Mouse (Mus musculus): Measurements from ENCODE around the gene Msi1.
"Not testable (repeated sequence)": the region's sequence is repeated elsewhere in the genome, so short reads cannot be mapped to it uniquely, and the experiment has no call there.

Gene Msi1

GRCm38 (mm10) chr5:115434280-115434852, 5.0 kb downstream of the Msi1 start:
- no peak for DNase-seq

DNA sequence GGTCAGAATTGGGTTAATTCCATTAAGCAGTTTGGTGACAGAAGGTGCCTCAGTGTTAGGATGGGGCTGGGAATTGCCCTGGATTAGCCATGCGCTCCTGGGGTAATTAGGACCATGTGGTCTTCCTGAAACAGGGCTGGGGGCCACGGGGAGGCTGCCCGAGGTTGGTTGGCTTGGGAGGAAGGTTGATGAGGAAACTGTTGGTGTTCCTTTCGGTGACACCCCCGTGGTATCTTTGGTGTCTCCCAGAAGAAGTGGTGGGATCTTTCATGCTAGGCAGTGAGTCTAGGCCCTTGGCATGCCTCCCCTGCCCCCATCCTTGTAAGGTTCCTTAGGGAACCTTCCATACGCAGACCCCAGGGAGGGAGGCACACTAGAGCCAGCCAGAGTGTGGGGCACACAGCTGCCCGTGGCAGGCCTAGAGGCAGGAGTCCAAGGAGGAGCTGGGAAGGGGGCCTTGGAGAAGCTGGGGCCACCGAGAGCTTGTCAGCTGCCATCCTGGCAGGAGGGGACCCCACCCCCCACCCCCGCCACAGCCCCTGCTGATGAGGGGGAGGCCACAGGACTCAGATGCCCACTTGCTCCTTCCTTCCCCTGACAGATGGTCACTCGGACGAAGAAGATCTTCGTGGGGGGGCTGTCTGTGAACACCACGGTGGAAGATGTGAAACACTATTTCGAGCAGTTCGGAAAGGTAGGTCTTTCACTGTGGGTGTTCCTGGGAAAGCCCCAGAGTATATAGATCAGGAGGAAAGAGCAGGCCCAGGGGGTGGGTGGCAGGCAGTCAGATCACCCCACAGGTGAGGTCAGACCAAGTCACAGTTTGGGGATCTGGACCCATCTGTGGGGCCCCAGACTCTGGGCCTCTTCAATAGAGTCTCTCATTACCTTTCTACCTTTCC, 5.7 kb downstream of the Msi1 start:
- no peak for DNase-seq

DNA sequence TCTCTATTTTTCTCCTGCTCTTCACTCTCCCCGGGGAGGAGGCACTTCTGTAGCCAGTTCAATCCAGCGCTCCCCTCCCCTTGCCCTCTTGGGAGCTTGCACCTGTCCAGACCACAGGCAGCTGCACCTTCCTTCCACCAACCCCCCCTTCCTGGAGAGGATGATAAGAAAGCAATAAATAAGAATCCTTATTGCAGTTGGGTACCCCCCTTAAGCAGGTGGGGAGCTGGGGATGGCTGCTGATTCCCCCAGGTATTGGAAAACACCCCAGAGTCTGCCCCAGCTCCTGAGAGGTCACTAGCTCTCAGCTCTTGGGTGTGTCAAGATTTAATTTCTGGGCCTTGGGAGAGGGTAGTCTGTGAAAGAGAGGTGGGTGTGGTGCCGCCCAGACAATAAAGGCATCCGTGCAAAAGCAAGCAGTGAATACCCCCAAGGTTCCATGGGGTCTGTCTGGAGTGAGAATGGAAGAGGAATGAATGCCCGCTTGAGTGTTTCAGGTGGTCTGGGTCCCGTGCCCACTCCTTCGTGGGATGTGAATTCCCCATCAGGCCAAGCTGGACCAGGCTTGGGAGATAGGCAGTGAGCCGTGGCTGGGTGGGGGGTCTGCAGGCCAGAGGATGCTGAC, 6.5 kb downstream of the Msi1 start:
- DNase-seq, result no peak

GRCm38 (mm10) chr5:115436421-115437124, 7.2 kb downstream of the Msi1 start:
- DNase-seq, result peak; percentile 79

DNA sequence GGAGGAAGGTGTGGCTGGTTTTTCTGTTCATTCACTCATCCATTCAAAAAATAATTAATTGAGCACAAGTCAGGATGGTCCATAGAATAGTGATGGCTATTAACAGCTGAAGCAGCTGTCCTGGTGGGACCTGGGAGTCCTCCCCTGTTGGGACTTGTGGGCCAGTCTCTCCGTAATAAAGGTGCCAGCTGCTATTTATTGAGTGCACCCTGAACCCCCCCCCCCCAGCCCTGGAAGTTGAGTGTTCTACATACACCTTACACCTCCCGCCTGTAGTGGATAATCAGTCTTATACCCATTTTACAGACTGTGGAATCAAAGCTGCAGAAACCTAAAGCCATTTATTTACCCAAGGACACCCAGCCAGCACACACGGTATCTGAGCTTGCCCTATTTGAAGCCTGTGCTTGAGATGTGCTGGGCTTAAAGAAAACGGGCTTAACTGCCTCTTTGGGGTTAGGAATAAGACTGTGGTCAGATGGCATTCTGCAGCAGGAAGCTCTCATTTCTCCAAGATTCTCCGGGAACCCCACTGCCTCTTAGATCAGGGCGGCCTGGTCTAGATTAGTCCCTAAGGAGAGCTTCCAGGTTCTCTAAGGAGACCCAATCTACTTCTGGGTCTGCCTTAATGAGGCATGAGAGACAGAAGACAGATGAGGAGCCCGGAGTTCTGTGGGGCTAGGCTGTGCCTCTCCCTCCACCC, 8.0 kb downstream of the Msi1 start:
- no peak for DNase-seq

DNA sequence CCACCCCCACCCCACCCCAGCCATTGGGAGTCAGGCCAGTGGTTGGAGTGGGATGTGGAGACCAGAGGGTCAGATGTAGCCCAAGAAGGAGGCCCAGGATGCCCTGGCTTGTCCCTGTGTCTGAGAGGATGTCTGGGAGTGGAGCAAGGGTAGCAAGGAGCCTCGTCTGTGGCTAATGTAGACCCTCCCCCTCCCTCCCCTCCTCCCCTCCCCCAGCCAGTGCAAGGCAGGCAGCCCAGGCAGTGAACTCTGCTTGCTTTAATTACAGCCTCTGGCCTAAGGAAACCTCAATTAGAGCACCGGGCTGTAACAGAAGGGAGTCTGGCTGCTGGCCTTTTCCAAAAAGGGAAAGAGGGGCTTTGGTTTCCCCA, 8.5 kb downstream of the Msi1 start:
- DNase-seq, result no peak

- no peak for DNase-seq
Observed at GRCm38 (mm10) chr5:115438667-115439066, 9.3 kb downstream of the Msi1 start.

DNA sequence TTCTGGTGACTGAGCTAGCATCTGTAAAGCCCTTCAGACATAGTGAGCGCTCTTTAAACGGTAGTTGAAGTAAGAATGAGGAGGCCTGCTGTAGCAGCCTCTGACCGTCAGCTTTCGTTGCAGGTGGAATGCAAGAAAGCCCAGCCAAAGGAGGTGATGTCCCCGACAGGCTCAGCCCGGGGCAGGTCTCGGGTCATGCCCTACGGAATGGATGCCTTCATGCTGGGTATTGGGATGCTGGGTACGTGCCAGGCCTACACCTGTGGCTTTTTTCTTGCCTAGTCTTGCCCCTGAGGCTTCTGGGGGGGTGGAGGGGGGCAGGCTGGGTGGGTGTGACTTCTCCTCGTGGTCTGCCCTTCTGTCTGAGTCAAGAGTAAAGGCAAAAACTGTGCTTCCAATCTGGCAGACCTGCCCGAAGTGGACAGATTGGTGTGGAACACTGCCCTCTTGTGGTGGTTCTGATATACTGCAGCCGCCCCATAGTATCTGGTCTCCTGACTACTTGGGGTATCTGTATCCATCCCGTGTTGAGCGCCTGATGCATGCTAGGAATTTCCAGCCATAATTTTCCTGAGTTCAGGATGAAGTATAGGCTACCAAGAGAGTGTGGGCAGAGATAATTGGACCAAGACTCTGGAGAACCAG, 11.9 kb downstream of the Msi1 start:
- peak; percentile 84 for DNase-seq

DNA sequence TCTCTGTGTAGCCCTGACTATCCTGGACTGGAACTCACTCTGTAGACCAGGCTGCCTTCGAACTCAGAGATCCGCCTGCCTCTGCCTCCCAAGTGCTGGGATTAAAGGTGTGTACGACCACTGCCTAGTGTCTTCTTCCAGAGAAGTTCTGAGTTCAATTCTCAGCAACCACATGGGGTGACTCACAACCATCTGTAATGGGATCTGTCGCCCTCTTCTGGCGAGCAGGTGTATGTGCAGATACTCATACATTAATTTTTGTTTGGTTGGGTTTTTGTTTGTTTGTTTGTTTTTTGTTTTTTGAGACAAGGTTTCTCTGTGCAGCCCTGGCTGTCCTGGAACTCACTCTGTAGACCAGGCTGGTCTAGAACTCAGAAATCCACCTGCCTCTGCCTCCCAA, 13.3 kb downstream of the Msi1 start:
- DNase-seq, result not testable (repeated sequence)

DNA sequence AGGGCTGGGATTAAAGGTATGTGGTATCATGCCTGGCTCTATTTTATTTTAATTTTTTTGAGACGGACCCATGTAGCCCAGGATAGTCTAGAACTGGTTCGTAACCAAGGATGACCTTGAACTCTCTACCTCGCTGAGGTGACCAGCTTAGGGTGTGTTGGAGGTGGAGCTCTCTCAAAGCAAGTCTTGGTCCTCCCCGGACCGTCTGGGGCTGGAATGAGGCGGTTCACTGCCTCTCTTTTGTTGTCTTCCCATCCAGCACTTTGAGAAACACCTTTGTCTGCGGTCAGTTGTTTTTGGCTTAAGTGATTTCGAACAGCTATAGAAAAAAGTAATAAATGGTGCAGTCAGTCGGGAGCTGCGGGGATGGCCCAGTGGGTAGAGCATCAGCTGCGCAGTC, 14.7 kb downstream of the Msi1 start:
- DNase-seq, result no peak

- DNase-seq, result no peak
Observed at GRCm38 (mm10) chr5:115447108-115447507, 17.7 kb downstream of the Msi1 start.

DNA sequence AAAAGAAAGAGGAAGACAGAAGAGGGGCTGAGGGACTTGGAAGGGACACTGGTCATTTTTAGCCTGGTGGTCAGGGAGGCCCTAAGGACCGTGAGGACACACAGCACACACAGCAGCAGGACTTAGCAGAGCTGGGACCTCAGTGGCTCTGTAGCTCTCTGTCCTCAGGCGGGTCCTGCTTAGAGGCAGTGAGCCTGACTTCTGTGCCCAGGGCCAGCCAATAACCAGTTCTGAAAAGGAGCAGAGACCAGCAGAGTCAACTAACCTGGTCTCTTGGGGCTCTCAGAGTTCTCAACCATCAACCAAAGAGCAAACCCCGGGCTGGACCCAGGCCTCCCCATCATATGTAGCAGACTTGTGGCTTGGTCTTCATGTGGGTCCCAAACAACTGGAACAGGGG, 19.8 kb downstream of the Msi1 start:
- no peak for DNase-seq

DNA sequence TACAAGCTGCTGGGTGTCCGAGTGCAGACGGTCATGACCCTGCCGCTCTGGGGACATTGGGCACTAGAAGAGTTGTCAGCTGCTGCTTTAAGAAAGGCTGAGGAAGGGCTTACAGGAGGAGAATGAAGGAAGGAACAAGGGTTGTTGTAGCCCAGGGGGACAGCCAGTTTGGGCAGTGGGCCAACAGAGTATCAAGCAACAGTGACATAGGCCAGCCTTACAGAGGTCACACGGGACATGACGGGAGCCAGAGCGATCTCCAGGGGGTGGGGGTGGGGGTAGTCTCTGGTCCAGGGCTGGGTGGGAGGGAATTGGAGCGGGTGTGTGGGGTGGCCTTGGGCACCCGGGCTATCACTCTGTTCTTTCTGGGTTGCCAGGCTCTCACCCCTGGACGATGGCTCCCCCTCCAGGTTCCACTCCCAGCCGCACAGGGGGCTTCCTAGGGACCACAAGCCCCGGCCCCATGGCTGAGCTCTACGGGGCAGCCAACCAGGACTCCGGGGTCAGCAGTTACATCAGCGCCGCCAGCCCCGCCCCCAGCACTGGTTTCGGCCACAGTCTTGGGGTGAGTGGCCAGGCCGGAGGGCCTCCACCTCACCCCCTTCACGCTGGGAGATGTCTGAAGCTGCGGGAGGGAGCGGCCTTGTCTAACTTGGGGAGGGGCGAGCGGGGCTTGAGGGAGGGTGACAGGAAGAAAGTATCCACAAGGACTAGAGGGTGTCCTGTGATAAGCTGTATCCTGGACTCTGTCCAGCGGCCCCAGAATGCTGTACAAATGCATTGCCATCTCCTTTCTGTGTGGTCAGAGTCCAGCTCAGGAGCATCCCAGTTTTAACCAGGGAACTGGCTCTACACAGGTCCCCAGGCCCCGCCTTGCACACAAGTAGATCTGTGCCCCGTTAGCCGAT, 21.3 kb downstream of the Msi1 start:
- DNase-seq, result no peak

GRCm38 (mm10) chr5:115454422-115455090, 25.2 kb downstream of the Msi1 start:
- no peak for DNase-seq

DNA sequence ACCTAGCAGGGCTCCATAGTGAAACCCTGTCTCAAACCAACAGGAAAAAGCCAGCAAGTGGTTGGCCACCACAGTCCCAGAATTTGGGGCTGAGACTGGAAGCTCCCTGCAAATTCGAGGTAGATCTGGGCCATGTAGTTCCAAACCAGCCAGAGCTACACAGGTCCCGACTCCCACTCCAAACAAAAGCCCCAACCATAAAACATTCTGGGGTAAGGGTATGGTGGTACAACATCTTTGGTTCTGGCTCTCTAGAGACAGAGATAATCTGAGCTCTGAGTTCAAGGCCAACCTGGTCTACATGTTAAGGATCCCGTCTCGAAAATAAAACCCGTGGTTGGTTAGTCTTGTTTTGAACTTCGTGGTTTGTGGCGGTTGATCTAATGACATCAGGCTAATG, 26.4 kb downstream of the Msi1 start:
- DNase-seq, result no peak

GRCm38 (mm10) chr5:115458918-115459317, 29.5 kb downstream of the Msi1 start:
- no peak for DNase-seq

DNA sequence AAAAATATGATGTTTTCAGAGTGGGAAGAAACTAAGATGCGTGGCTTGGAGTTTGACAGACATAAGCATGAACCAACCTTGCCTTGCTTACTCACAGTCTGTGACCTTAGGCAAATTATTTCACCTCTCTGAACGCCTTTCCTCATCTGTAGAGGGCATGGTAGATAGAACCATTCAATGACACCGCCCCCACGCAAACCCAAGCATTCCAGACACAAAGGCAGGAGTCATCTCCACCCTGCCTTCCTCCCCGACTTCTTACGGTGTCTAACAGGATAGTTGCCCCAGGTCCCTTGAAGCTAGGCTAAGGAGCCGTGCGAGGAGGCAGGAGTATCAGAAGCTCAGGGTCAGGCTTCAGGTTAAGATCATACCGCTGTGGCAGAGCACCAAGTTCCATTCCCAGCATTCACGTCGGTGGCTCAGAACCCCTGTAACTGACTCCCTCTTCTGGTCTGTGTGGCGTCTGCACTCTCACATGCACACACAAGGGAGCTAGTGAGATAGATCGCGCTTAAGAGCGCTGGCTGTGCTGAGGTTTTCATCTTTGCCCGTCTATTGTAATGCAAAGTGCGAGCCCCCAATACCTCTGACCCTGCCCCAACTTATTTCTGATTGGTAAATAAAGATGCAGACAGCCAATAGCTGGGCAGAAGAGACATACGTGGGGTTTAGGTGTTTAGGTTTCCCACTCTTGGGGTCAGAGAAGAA, 35.2 kb downstream of the Msi1 start:
- DNase-seq, result no peak

GRCm38 (mm10) chr5:115465642-115466420, 36.4 kb downstream of the Msi1 start, which contains the start of gene Pla2g1b:
Gene Pla2g1b, plus strand, starts transcription at chr5:115466262.
- DNase-seq, result no peak

DNA sequence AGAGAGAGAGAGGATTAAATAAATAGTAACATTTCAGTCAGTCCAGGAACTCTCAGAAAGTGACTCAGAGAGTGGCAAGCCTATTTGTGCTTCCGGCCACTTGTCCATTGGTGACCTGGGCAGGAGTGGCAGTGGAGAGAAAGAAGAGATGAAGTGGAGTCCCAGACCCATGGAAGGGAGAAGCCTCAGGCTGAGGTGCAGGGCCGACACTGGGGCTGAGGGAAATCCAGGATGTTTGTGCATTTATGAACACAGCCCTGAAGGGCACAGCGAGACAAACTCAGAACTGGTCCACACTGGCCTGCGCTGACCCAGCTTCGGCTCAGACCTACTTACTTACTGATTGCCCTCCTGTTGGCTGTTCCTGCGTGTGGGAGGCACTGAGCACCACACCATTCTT, 40.4 kb downstream of the Msi1 start:
- DNase-seq, result peak; percentile 46

Data from kidney, postnatal 10 days (tissue).